Mouse (Mus musculus): Measurements from ENCODE around the gene Slc16a9.

- TF ChIP-seq CTCF (IDR thresholded peaks at IDR 0.05; ENCODE audit: low read depth) (no peak), EP300 (IDR thresholded peaks at IDR 0.05; ENCODE audit: low read depth) (no peak)
These were observed 5.5 kb downstream of the Slc16a9 start for GRCm38 (mm10) chr10:70250354-70250753.

Measured in liver, postnatal 0 days (tissue).